Mouse (Mus musculus) G1E (cell line): ENCODE measurements around the gene Rrp1.

Experiments
- CTCF ChIP-seq: IDR thresholded peaks from 2 replicates; pipeline ENCODE4 v1.5.1; 2012; ENCODE audit warnings: low read depth, low read length, inconsistent platforms, mixed read lengths
- GATA1 ChIP-seq: IDR thresholded peaks from 2 replicates; pipeline ENCODE4 v1.6.1; 2012; ENCODE audit warnings: borderline replicate concordance, low read length, inconsistent platforms, mixed read lengths
- GATA2 ChIP-seq: IDR thresholded peaks from 2 replicates; pipeline ENCODE4 v1.6.1; 2012; ENCODE audit warnings: low read depth, low read length, inconsistent platforms, borderline replicate concordance
- POLR2AphosphoS5 ChIP-seq: IDR thresholded peaks from 2 replicates; pipeline ENCODE4 v1.6.1; 2012; ENCODE audit warnings: low read depth, low read length, inconsistent platforms; ENCODE audit not compliant: insufficient replicate concordance
- TAL1 ChIP-seq: conservative IDR thresholded peaks from 2 replicates; pipeline ENCODE4 v1.6.1; 2012; ENCODE audit warnings: low read depth, low read length, inconsistent platforms, mixed read lengths

DNA sequence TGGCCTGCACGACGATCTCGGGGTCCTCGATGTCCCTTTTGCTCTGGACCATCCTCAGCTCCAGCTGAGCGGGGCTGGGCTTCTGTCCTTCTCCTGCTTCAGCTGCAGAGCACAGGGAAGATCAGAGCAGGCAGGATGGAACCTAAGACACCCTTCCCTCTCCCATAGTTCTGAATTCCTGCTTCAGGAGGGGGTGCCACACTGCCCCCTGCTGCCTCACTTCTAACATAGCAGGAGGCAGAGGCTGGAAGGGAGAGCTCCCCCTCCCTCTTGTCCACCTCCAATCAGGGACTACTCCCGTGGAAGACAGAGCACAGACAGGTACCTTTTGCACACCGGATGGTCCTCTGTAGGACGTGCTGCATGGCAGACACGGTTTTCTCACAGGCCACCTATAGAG, 28.0 kb upstream of the Rrp1 start:
- TF ChIP-seq CTCF (peak; percentile 94), POLR2AphosphoS5 (no peak), GATA2 (no peak), GATA1 (no peak), TAL1 (no peak)
